Mouse (Mus musculus): ENCODE data around the gene Klhl3. TPM values are rescaled to one million over a fixed set of nuclear protein-coding genes. Genes with fewer than 3 reads are reported as not detected.

Klhl3 gene
- polyA plus RNA-seq, 1 experiment from 2014 or later, result 3.4 TPM

DNA sequence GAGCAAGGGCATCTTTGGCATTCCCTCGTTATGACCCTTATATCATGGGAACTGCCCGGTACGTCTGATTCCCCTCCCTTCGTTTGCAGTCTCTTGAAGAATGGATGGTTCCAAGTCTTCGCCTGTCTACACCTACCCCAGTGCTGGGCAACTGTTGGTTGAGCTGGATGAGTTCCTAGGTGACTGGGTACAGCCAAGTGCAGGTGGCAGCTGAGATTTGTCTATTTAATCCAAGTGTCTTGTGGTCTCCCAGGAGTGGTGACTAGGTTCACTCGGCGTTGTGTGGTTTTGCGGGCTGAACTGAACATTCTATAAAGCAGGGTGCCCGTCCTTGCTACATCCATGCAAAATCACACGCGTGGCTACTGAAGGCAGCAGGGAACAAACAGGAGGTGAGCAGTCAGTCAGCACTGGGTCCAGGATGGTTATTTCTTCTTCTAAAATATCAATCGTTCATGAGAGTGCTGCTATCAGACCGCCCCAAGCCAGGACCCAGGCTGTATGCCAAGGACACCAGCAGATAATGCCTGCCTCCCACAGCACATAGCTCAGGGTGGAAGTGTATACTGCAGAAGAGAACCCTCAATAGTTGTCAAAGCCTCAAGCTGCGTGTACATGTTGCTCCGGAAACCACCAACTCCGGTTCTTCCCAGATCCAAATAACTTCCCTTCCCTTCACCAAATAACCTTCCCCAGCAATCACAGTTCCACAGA lies 87.5 kb downstream of the Klhl3 start:
- H3K27me3 ChIP-seq (ENCODE audit: insufficient read depth, poor library complexity, severe bottlenecking), result no peaks in the 10 kb centered on the region
- no peak overlapping the region for H3K4me3 ChIP-seq
- H3K9me3 ChIP-seq, result no peaks in the 10 kb centered on the region
- H3K36me3 ChIP-seq, result no peaks in the 10 kb centered on the region
- H3K27ac ChIP-seq, result no peak overlapping the region
- WGBS, result 93% methylated on average over 16 of the region's 16 CpGs
- peaks cover 19% of the 10 kb centered on the region for H3K4me1 ChIP-seq (replicated peaks)
- DNase-seq (ENCODE audit: low spot score), result no peak

DNA sequence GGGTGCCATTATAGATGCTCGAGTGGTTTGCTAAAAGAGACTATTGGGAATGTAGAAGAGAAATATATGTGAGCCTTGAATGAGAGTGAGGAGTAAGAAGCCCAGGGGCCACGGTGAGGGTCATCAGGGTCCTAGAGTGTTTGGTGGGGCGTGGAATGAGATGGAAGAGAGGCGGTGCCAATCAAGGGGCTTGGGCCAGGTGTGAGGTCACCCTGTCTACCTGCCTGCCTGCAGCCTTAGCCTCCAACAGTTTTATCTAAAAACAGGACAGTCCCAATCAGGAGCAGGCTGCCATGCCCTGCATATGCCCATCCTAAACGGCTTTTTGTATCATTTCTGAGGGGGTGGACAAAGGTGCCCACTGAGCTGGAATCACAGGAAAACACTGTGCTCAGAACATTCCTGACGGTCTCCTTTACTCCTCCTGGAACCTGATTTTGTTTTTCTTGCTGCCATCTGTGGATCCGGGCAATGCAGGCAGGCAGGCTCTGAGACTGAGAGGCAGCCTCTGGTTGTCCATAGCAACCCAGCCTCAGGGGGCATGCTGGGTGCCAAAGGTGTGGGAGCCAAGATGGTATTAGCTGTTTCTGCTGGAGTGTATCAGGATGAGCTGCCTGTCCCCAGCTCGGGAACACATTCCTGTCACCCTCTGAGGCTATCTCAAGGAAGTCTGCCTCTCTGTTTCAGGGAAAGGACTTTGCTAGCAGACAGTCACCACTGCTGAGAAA lies 89.5 kb downstream of the Klhl3 start:
- WGBS, result 76% methylated on average over 8 of the region's 8 CpGs

DNA sequence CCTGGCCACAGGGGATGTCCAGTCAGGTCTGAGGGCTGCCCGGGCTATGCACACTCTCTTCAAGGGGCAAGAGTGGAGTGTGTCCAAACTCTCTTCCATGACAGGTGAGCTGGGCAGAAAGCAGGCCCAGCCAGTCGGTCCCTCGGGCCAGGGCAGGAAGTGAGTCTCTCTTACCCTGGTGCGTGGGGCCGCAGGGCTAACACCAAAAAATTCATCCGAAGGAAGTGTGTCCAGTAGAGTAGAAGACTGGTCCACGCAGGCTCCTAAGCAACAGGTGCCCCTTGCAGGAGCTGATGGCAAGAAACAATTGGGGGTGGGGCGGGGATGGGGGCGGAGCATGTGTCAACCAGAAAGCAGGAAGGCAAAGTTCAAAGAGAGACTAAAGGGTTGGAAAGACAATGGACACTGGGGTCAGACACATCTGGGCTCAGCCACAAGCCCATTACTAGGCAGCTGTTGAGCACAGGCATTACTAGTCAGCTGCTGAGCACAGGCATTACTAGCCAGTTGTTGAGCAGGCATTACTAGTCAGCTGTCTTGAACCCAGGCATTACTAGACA lies 90.3 kb downstream of the Klhl3 start:
- no peak overlapping the region for H3K4me3 ChIP-seq
- H3K4me1 ChIP-seq (replicated peaks), result peaks cover 19% of the 10 kb centered on the region
- H3K27ac ChIP-seq, result no peak overlapping the region
- no peak for DNase-seq (ENCODE audit: low spot score)
- H3K9me3 ChIP-seq, result no peaks in the 10 kb centered on the region
- H3K27me3 ChIP-seq (ENCODE audit: insufficient read depth, poor library complexity, severe bottlenecking), result no peaks in the 10 kb centered on the region
- 77% methylated on average over 9 of the region's 9 CpGs for WGBS
- H3K36me3 ChIP-seq, result no peaks in the 10 kb centered on the region

More for the DNA sequence above, 89.5 kb downstream of the Klhl3 start:
- H3K4me3 ChIP-seq, result no peak overlapping the region
- no peaks in the 10 kb centered on the region for H3K9me3 ChIP-seq
- no peak overlapping the region for H3K27ac ChIP-seq
- peaks cover 19% of the 10 kb centered on the region for H3K4me1 ChIP-seq (replicated peaks)
- no peaks in the 10 kb centered on the region for H3K36me3 ChIP-seq
- H3K27me3 ChIP-seq (ENCODE audit: insufficient read depth, poor library complexity, severe bottlenecking), result no peaks in the 10 kb centered on the region
- DNase-seq (ENCODE audit: low spot score), result no peak

- no peak overlapping the region for H3K4me3 ChIP-seq
- peaks cover 19% of the 10 kb centered on the region for H3K4me1 ChIP-seq (replicated peaks)
- 80% methylated on average over 10 of the region's 10 CpGs for WGBS
- H3K9me3 ChIP-seq, result no peaks in the 10 kb centered on the region
- no peak for DNase-seq (ENCODE audit: low spot score)
- no peak overlapping the region for H3K27ac ChIP-seq
- no peaks in the 10 kb centered on the region for H3K27me3 ChIP-seq (ENCODE audit: insufficient read depth, poor library complexity, severe bottlenecking)
- no peaks in the 10 kb centered on the region for H3K36me3 ChIP-seq
These were observed 93.0 kb downstream of the Klhl3 start for GRCm38 (mm10) chr13:58020428-58020827.

GRCm38 (mm10) chr13:58017298-58017697 lies 96.1 kb downstream of the Klhl3 start:
- WGBS, result 85% methylated on average over 6 of the region's 6 CpGs
- no peak overlapping the region for H3K4me3 ChIP-seq
- H3K27me3 ChIP-seq (ENCODE audit: insufficient read depth, poor library complexity, severe bottlenecking), result no peaks in the 10 kb centered on the region
- no peaks in the 10 kb centered on the region for H3K9me3 ChIP-seq
- no peaks in the 10 kb centered on the region for H3K4me1 ChIP-seq (replicated peaks)
- DNase-seq (ENCODE audit: low spot score), result no peak
- no peak overlapping the region for H3K27ac ChIP-seq
- no peaks in the 10 kb centered on the region for H3K36me3 ChIP-seq

DNA sequence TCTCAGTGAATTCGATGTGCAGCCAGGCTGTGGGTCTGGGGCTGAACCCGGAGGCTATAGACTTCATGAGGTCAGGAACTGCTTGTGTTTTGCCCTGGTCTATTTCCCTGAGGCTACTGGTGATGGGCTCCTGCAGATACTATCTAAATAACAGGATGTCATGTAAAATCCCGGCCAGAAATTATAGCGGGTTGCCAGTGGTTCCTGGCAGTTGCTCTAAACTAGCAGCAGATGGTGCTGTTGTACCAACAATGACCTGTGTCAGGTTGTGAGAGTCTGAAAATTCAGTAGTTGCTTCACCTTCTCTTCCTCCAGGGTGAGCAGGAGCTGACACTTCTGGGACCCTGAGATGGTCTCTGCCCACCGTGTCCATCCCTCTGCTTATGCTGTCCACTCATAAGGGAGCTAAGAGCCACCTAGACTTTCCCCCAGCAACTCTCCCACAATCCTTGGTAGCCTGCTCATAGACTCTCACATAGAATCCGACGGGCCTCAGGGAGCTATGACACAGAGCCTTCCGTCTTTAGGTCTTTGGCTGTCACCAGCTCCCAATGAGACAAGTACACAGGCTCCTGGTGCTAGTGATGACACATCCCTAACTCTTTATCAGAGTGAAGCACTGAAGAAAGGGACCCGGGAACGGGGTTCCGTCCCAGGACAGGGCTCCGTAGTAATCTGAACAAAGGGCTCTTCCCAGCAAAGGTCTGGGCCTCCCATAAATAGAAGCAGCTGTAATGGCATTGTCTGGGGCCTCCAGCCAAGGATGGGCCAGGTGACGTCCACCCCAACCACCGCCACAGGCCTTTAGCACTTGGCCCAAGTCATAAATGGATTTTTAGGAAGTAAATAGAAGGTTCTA lies 101.1 kb downstream of the Klhl3 start:
- peak; percentile 46 for DNase-seq (ENCODE audit: low spot score)
- no peaks in the 10 kb centered on the region for H3K27me3 ChIP-seq (ENCODE audit: insufficient read depth, poor library complexity, severe bottlenecking)
- 71% methylated on average over 14 of the region's 14 CpGs for WGBS
- peak overlapping the region; percentile 43 for H3K27ac ChIP-seq
- no peaks in the 10 kb centered on the region for H3K36me3 ChIP-seq
- no peak overlapping the region for H3K4me3 ChIP-seq
- no peaks in the 10 kb centered on the region for H3K9me3 ChIP-seq
- H3K4me1 ChIP-seq (replicated peaks), result peaks cover 12% of the 10 kb centered on the region; the same call in 1 of the 2 replicates

- H3K36me3 ChIP-seq, result no peaks in the 10 kb centered on the region
- no peak for DNase-seq (ENCODE audit: low spot score)
- no peak overlapping the region for H3K4me3 ChIP-seq
- peaks cover 12% of the 10 kb centered on the region; the same call in 1 of the 2 replicates for H3K4me1 ChIP-seq (replicated peaks)
- 81% methylated on average over 2 of the region's 2 CpGs for whole genome bisulfite sequencing
- H3K27me3 ChIP-seq (ENCODE audit: insufficient read depth, poor library complexity, severe bottlenecking), result no peaks in the 10 kb centered on the region
- no peak overlapping the region for H3K27ac ChIP-seq
- H3K9me3 ChIP-seq, result no peaks in the 10 kb centered on the region
These were observed 101.9 kb downstream of the Klhl3 start for GRCm38 (mm10) chr13:58011526-58011925.

GRCm38 (mm10) chr13:58010416-58010815 lies 103.0 kb downstream of the Klhl3 start:
- peaks cover 12% of the 10 kb centered on the region; the same call in 1 of the 2 replicates for H3K4me1 ChIP-seq (replicated peaks)
- H3K27ac ChIP-seq, result no peak overlapping the region
- no peak for DNase-seq (ENCODE audit: low spot score)
- 91% methylated on average over 7 of the region's 7 CpGs for WGBS
- no peaks in the 10 kb centered on the region for H3K9me3 ChIP-seq
- no peaks in the 10 kb centered on the region for H3K27me3 ChIP-seq (ENCODE audit: insufficient read depth, poor library complexity, severe bottlenecking)
- H3K36me3 ChIP-seq, result no peaks in the 10 kb centered on the region
- no peak overlapping the region for H3K4me3 ChIP-seq

DNA sequence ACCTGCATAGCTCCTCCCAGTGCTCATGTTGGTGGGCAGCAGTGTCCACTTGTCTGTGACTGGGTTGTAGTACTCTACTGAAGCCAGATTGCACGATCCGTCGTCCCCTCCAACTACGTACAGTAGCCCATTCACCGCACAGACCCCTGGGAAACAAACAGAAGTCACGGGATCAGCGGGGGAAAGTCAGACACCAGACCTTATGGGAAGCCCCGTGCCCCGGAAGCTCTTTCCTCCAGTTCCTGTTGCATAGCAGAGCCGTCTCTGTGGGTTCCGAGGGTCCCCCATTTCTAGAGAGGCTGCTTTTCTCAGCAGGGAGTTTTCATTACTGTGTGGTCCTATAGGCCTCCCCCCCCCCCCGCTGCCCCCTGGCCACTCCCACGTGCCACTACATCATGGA lies 104.1 kb downstream of the Klhl3 start:
- no peak overlapping the region for H3K4me3 ChIP-seq
- H3K4me1 ChIP-seq (replicated peaks), result peaks cover 12% of the 10 kb centered on the region; the same call in 1 of the 2 replicates
- 82% methylated on average over 13 of the region's 13 CpGs for WGBS
- H3K36me3 ChIP-seq, result no peaks in the 10 kb centered on the region
- no peaks in the 10 kb centered on the region for H3K27me3 ChIP-seq (ENCODE audit: insufficient read depth, poor library complexity, severe bottlenecking)
- H3K27ac ChIP-seq, result 0 out of 2 replicates have a peak overlapping the region, but pooled peaks have one; percentile 40
- no peak for DNase-seq (ENCODE audit: low spot score)
- H3K9me3 ChIP-seq, result no peaks in the 10 kb centered on the region

- Histone ChIP-seq H3K4me1 (replicated peaks) (peaks cover 21% of the 10 kb centered on the region), H3K27me3 (ENCODE audit: insufficient read depth, poor library complexity, severe bottlenecking) (no peaks in the 10 kb centered on the region), H3K9me3 (no peaks in the 10 kb centered on the region), H3K4me3 (no peak overlapping the region), H3K36me3 (no peaks in the 10 kb centered on the region), H3K27ac (no peak overlapping the region)
- 92% methylated on average over 5 of the region's 5 CpGs for WGBS
- no peak for DNase-seq (ENCODE audit: low spot score)
These were observed 105.4 kb downstream of the Klhl3 start for GRCm38 (mm10) chr13:58008038-58008364.

- H3K36me3 ChIP-seq, result no peaks in the 10 kb centered on the region
- no peaks in the 10 kb centered on the region for H3K9me3 ChIP-seq
- 58% methylated on average over 16 of the region's 16 CpGs for WGBS
- no peak overlapping the region for H3K4me3 ChIP-seq
- H3K4me1 ChIP-seq (replicated peaks), result peaks cover 26% of the 10 kb centered on the region
- no peak for DNase-seq (ENCODE audit: low spot score)
- no peaks in the 10 kb centered on the region for H3K27me3 ChIP-seq (ENCODE audit: insufficient read depth, poor library complexity, severe bottlenecking)
- no peak overlapping the region for H3K27ac ChIP-seq
These were observed 105.9 kb downstream of the Klhl3 start for GRCm38 (mm10) chr13:58007256-58008037.

DNA sequence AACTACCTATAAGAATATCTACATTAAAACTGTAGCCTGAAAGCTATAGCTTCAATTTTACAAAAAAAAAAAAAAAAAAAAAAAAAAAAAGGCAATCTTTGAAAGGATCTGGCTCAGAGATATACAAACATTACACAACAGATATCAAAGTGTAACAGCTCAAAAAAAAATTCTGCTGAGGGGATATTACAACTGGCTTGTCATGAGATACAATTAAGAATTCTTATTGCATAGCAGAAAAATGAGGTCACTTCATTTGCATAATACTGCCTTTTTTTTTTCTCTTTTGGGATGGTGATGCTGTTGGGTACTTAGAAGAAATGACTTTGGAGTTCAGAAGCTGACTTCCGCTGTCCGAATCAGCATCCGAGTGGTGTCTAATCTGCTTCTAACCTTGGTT lies 111.6 kb downstream of the Klhl3 start:
- 96% methylated on average over 3 of the region's 3 CpGs for WGBS
- H3K4me1 ChIP-seq (replicated peaks), result peaks cover 17% of the 10 kb centered on the region
- H3K27me3 ChIP-seq (ENCODE audit: insufficient read depth, poor library complexity, severe bottlenecking), result no peaks in the 10 kb centered on the region
- H3K36me3 ChIP-seq, result no peaks in the 10 kb centered on the region
- H3K4me3 ChIP-seq, result no peak overlapping the region
- no peaks in the 10 kb centered on the region for H3K9me3 ChIP-seq
- DNase-seq (ENCODE audit: low spot score), result no peak
- no peak overlapping the region for H3K27ac ChIP-seq

Data from hindbrain, embryonic 10.5 days (tissue).